Mouse (Mus musculus): ENCODE measurements at regions not wholly inside any gene's neighbourhood (a gene's known extent, or its start where the extent isn't known, plus 50 kb on each side); places are given as distances from the start of the nearest gene placed in this dataset.

DNA sequence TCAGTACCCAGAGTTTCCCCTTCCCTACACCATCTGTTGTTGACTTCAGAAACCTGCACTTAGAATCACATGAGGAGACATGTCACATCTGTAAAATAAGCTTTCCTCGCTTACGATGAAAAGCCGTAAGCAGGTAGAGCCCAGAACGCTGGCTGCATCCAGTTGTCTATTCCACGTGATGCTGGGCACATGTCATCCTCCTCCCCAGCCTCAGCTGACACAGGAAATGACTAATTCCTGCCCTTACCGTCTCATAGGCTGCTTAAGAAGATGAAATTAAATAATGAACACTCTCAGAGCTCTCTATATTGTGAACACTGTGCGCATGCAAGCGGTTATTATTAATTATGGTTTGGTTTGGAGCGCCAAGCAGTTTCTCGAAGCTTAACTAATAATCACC is 83.6 kb upstream of the 3110018I06Rik start:
- DNase-seq (ENCODE audit: low read depth) = no peak

DNA sequence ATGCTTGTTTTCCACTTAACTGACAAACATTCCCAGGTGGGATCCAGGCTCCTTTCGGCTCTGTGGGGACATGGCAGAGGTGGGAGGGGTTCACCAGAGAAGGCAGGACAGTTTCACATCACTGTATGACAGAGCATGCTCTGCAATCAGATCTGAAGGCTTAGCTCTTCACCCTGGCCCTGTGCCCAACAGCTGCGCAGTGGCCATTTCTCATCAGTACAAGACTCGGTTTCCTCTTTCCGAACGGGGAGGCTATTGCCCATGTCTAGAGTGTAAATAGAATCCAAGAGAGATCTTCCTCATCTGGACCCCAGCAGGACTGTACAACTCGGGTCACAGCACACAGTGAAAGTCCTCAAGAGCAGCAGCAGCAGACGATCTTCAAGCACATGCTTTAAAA is 64.5 kb upstream of the 3110018I06Rik start:
- DNase-seq (ENCODE audit: low read depth) = no peak

DNA sequence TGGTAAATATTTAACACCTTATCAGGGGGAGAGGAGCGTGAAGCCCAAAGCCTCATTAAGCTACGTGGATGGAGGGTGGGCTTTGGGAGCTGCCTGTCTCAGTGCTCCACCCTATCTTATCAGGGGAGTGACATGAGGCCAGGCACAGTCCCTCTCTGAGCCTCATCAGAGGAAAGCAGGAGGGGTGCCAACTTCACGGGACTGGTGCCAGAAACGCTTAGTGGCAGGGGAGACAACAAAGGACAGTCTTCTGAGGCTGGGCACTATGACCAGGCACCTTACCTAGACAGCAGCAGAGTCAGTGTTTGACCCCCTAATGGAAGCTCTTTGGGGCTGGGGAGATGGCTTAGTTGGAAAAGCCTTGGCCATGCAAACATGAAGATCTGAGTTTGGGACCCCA is 49.9 kb upstream of the 3110018I06Rik start:
- DNase-seq (ENCODE audit: low read depth) = no peak

All from NIH3T3 (cell line).